Mouse (Mus musculus) CH12.LX (cell line): Measurements from ENCODE around the gene Mad1l1.

Source experiments
- CTCF ChIP-seq, 2 experiments: IDR thresholded peaks in 1 of 2; conservative IDR thresholded peaks in 1 of 2; 2 replicates each; pipeline ENCODE4 v1.5.1; 2011 to 2012; ENCODE audit warnings: low read depth in 2 of 2, low read length in 2 of 2, improper control_type of control experiment in 1 of 2, inconsistent platforms in 1 of 2, mild to moderate bottlenecking in 1 of 2, moderate library complexity in 1 of 2
- EP300 ChIP-seq: IDR thresholded peaks from 2 replicates; pipeline ENCODE4 v1.6.1; 2011; ENCODE audit warnings: low read length, improper control_type of control experiment
- ETS1 ChIP-seq: conservative IDR thresholded peaks from 2 replicates; pipeline ENCODE4 v1.6.1; 2012; ENCODE audit warnings: low read depth, mild to moderate bottlenecking, inconsistent platforms, low read length, improper control_type of control experiment, moderate library complexity
- KAT2A ChIP-seq: IDR thresholded peaks from 2 replicates; pipeline ENCODE4 v1.6.1; 2012; ENCODE audit warnings: low read length, improper control_type of control experiment, inconsistent platforms; ENCODE audit not compliant: insufficient replicate concordance
- NELFE ChIP-seq: IDR thresholded peaks from 2 replicates; pipeline ENCODE4 v1.6.1; 2011; ENCODE audit warnings: low read depth, low read length, improper control_type of control experiment
- POLR2AphosphoS2 ChIP-seq: IDR thresholded peaks from 2 replicates; pipeline ENCODE4 v1.6.1; 2011; ENCODE audit warnings: low read depth, low read length, improper control_type of control experiment

GRCm38 (mm10) chr5:140083911-140084310, 237.4 kb downstream of the Mad1l1 start:
- no peak for TF ChIP-seq CTCF (conservative IDR thresholded peaks at IDR 0.05 in 1 of 2, IDR thresholded peaks at IDR 0.05 in 1 of 2; ENCODE audit: low read depth in 2 of 2, low read length in 2 of 2)
- no peak for TF ChIP-seq POLR2AphosphoS2
- no peak for TF ChIP-seq EP300
- no peak for TF ChIP-seq NELFE
- no peak for TF ChIP-seq ETS1
- no peak for TF ChIP-seq KAT2A
